Mouse (Mus musculus) spleen, adult 2 months (tissue): ENCODE measurements around the gene Sh2d3c.

Experiments
- CTCF ChIP-seq: fragments of 200-500 bp; IDR thresholded peaks from 2 replicates; pipeline ENCODE4 v1.5.1; 2011; ENCODE audit warnings: mild to moderate bottlenecking, inconsistent platforms; ENCODE audit not compliant: insufficient read depth, insufficient read length, insufficient replicate concordance; ENCODE audit errors: extremely low read depth
- POLR2A ChIP-seq: fragments of 200-500 bp; IDR thresholded peaks from 2 replicates; pipeline ENCODE4 v1.6.1; 2011; ENCODE audit warnings: low read depth, low read length, inconsistent platforms

GRCm38 (mm10) chr2:32706971-32707370 is 13.9 kb upstream of the Sh2d3c start:
- TF ChIP-seq CTCF (no peak), POLR2A (no peak)
